Mouse (Mus musculus): ENCODE results near the gene 4933405L10Rik.

DNA sequence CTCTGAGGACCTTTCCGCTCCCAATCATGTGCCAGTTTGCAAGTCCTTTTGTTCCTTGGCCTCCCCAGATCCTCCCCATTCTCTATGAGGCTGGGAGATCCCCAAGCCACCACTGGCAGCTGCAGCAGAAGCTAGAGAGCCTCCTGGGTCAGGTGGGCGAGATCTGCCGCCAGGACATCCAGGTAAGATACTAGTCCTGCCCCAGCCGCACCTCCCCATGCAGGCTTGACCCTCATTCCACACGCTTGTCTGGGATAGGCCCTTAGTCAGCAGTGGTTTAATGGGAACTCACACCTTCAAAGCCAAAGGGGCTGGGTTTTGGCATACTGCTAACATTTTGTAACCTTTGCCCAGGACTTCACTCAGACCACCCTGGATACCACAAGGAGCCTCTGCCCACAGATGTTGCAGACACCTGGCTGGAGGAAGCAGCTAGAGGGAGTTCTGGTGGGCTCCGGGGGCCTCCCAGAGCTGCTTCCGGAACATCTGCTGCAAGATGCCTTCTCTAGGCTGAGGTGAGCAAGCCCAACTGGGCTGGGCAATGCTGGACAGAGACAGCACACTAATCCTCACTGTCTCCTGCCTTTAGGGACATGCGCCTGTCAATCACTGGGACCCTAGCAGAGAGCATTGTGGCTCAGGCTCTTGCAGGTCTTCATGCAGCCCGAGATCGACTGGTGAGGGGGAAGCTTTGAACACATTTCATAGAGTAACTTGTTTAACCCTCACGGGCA is 14.8 kb upstream of the 4933405L10Rik start:
- TF ChIP-seq POLR2A (IDR thresholded peaks at IDR 0.05; ENCODE audit: low read depth, low read length) (no peak), USF2 (conservative IDR thresholded peaks at IDR 0.05; ENCODE audit: low read depth, low read length) (no peak), CTCF (conservative IDR thresholded peaks at IDR 0.05 in 1 of 2, IDR thresholded peaks at IDR 0.05 in 1 of 2; ENCODE audit: low read depth in 2 of 2, low read length in 2 of 2) (no peak), ZNF384 (IDR thresholded peaks at IDR 0.05; ENCODE audit: low read depth, low read length) (no peak), RCOR1 (conservative IDR thresholded peaks at IDR 0.05; ENCODE audit: low read depth, low read length) (no peak), ZKSCAN1 (IDR thresholded peaks at IDR 0.05; ENCODE audit: borderline replicate concordance, low read depth, low read length) (no peak), RAD21 (IDR thresholded peaks at IDR 0.05; ENCODE audit: low read depth, low read length) (no peak)

All from CH12.LX (cell line).